Mouse (Mus musculus) liver, embryonic 12.5 days (tissue): ENCODE results near the gene Pml. TPM values are rescaled to one million over a fixed set of nuclear protein-coding genes. Genes with fewer than 3 reads are reported as not detected.

Experiments used
- ATAC-seq: fragments of 200-750 bp; cut with Nextera tagmentation; 2 replicates; pipeline ENCODE4 v1.8.0; 2017; ENCODE audit warnings: moderate number of reproducible peaks, mild to moderate bottlenecking, moderate library complexity
- H3K27ac ChIP-seq: fragments of 300-500 bp; sonication (generic); 2 replicates; pipeline ENCODE4 v1.5.1; 2016; ENCODE audit warnings: mild to moderate bottlenecking
- H3K27me3 ChIP-seq: fragments of 300-500 bp; sonication (generic); replicated peaks from 2 replicates; pipeline ENCODE4 v1.6.1; 2016; ENCODE audit warnings: mild to moderate bottlenecking, moderate library complexity
- H3K36me3 ChIP-seq: fragments of 300-500 bp; sonication (generic); 2 replicates; pipeline ENCODE4 v1.6.1; 2016; ENCODE audit warnings: mild to moderate bottlenecking, moderate library complexity
- H3K4me1 ChIP-seq: fragments of 300-500 bp; sonication (generic); 2 replicates; pipeline ENCODE4 v1.6.1; 2016
- H3K4me2 ChIP-seq: fragments of 300-500 bp; sonication (generic); 2 replicates; pipeline ENCODE4 v1.6.1; 2016; ENCODE audit warnings: mild to moderate bottlenecking, moderate library complexity
- H3K4me3 ChIP-seq: fragments of 300-500 bp; sonication (generic); 2 replicates; pipeline ENCODE4 v1.5.1; 2016; ENCODE audit warnings: mild to moderate bottlenecking, moderate library complexity
- H3K9ac ChIP-seq: fragments of 300-500 bp; sonication (generic); 2 replicates; pipeline ENCODE4 v1.6.1; 2016; ENCODE audit warnings: mild to moderate bottlenecking, moderate library complexity
- H3K9me3 ChIP-seq: fragments of 300-500 bp; sonication (generic); replicated peaks from 2 replicates; pipeline ENCODE4 v1.6.1; 2016; ENCODE audit warnings: mild to moderate bottlenecking, moderate library complexity
- WGBS: fragments of 180-500 bp; shearing (Covaris S2); methylation state at CpG from one replicate; pipeline ENCODE4 v1.1.7; 2016; ENCODE audit not compliant: insufficient replicate concordance; 5-methylcytosine and 5-hydroxymethylcytosine counted together
- polyA plus RNA-seq: library from polyadenylated mRNA; unstranded; fragments of >200 nt; fragmentation: Nextera tagmentation; extraction: Ambion mirVana; gene quantifications from 2 replicates; pipeline ENCODE4 v1.2.1, GENCODE M21; 2016

The Pml gene
- polyA plus RNA-seq, 1 experiment from 2014 or later, result 24.4 TPM

DNA sequence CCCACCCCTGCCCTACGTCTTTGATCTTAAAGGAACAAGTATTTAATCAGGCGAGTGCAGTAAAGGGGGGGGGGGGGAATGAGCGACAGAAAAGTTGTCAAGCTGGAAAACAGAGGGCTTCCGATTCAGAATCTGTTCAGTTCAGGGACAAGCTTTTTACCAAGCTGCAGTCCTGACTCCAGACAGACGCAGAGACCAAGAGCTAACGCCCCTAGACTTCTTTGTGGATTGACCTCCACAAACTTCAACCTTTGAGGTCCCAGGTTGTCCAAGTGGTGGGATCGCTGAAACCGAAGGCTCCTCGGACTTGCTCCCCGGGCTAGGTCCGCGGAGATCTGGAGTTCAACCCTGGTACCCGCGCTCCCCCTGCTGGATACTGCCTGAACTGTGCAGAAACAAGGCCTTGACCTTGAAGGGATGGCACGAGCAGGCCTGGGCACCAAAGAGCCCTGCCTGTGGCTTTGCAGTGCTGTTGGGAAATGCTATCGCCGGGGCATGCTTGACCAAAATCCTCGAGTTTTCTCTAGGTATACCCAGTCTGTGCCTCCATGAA, 45.1 kb downstream of the Pml start:
- 4% methylated on average over 18 of the region's 18 CpGs for WGBS
- ATAC-seq, result peak; percentile 71
- Histone ChIP-seq H3K9ac (peak overlapping the region; percentile 40; the same call in 1 of the 2 replicates), H3K9me3 (no peaks in the 10 kb centered on the region), H3K4me2 (peak overlapping the region; percentile 67), H3K4me3 (peak overlapping the region; percentile 49), H3K36me3 (no peaks in the 10 kb centered on the region), H3K4me1 (peaks cover 6% of the 10 kb centered on the region), H3K27me3 (peaks cover 80% of the 10 kb centered on the region), H3K27ac (no peak overlapping the region)

DNA sequence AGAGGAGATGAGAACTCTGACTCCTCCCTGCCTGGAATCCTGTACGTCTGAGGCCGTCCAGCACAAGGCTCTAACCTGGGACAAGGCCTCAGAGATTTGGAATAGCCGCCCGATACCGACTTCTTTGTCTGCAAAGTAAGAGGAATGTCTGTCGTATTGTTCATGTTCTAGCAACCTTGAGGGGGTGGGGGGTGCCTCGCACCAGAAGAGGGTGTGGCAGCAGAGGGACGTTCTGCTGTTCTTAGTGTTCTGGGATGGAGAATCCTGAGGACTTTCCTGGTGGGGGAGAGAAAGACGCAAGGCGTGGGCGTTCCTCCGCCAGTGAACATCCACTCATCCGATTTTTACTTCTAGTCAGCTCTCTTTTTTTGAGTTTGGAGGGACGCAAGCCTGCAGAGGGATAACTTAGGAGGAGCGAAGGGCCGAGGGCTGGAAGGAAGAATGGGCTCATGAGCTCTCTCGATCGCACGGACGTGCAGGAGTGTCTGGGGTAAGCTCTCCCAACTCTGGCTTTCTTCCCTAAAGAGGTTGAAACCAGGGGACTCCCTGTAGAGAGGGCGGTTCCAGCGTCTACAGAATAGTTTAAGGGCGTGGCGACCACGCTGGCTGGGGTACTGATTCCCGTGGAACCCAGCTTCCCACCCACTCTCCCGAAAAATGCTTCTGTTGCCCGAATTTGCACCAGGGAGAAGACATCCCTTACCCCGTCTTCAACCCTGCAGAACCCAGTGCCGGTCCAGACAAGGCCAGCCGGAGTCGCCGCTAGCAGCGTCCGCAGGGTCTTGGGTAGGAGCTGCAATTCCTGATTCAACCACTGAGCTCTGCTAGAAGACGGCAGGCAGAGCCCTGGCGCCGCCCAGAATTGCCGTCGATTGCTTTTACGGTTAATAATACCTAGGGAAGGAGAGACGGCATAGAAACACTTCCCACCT, 45.8 kb downstream of the Pml start, which contains the start of the genes Islr and Islr2:
TSS of gene Islr (minus strand) at position 791 of the 932 bp plus-strand sequence.
TSS of gene Islr2 (minus strand) at position 804 of the 932 bp plus-strand sequence.
- H3K36me3 ChIP-seq, result no peaks in the 10 kb centered on the region
- peaks cover 6% of the 10 kb centered on the region for H3K4me1 ChIP-seq
- peak; percentile 71 for ATAC-seq
- peaks cover 88% of the 10 kb centered on the region for H3K27me3 ChIP-seq
- H3K27ac ChIP-seq, result no peak within 1 kb of the TSS
- H3K9ac ChIP-seq, result peak within 1 kb of the TSS; percentile 40; the same call in 1 of the 2 replicates
- WGBS, result 4% methylated on average over 42 of the region's 42 CpGs
- peak within 1 kb of the TSS; percentile 67 for H3K4me2 ChIP-seq
- peak within 1 kb of the TSS; percentile 49 for H3K4me3 ChIP-seq
- no peaks in the 10 kb centered on the region for H3K9me3 ChIP-seq

DNA sequence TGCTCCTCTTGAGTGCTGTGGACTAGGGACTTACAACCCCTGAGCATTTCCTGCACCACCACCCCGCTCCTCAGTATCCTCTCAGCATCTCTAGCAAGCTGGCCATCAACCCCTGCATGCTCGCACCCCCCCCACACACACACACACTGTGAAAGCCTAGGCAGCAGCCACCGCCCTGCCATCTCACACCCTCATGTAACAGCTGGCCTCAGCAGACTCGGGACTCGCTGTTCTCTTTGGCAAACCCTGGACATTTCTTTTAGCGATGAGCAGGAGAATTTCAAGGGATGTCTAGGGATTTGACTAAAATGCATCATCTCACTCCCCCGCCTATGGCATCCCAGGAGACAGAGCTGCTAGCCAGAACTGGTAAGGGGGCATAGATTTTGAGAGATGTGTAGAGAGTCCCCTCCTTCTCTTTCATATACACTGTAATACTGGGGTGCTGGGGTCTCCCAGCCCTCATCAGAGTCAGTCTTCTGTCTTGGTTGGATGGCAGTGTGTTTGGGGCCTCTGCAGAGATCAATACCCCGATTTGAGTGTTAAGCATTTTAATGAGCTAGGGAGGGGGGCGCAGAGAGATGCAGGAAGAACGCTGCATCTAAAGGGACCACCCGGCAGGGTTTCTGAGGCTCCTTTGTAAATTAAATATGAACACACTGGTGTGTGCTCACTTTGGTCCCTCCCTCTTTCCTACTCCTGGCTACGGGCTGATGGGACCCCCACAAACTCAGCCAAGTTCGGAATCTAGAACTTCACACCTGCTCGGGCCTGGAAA, 46.7 kb downstream of the Pml start:
- H3K27ac ChIP-seq, result no peak overlapping the region
- no peak for ATAC-seq
- peaks cover 97% of the 10 kb centered on the region for H3K27me3 ChIP-seq
- peaks cover 12% of the 10 kb centered on the region for H3K4me1 ChIP-seq
- WGBS, result 9% methylated on average over 14 of the region's 14 CpGs
- no peak overlapping the region for H3K4me3 ChIP-seq
- H3K4me2 ChIP-seq, result no peak overlapping the region
- H3K9me3 ChIP-seq, result no peaks in the 10 kb centered on the region
- H3K36me3 ChIP-seq, result no peaks in the 10 kb centered on the region
- no peak overlapping the region for H3K9ac ChIP-seq

DNA sequence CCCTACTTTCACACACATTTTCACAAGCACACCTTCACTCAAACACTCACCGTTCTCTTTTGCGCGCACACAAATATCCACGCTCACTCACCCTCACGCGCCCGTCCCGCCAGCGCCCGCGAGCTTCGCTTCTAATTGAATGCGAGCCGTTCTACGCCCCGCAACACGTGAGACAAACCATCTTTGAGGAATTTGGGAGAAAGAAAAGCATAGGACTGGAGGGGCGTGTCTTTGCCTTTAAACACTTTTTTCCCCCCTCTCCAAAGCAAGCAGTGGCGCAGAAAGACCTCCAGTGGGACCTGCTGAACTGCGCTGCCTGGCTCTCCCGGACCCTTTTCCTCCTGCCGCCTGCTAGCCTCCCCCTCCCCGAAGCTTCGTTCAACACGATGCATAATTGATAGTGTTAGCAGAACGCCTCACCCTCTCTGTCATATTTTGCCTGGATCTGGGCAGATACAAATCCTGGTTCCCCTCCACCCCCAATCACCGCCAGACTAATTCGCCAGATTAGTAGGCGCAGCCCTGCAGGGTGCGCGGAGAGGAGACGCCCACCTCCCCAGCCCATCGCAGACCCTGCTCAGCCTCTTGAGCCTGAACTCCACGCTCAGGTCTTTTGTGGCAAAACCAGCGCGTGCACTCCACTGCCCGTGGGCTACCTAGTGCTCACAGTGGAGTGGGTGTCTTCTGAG, 47.6 kb downstream of the Pml start:
- Histone ChIP-seq H3K27ac (no peak overlapping the region), H3K36me3 (no peaks in the 10 kb centered on the region), H3K4me3 (no peak overlapping the region), H3K9ac (no peak overlapping the region), H3K9me3 (no peaks in the 10 kb centered on the region), H3K27me3 (peaks cover 99% of the 10 kb centered on the region), H3K4me2 (no peak overlapping the region), H3K4me1 (peaks cover 16% of the 10 kb centered on the region)
- ATAC-seq, result no peak
- 4% methylated on average over 37 of the region's 37 CpGs for WGBS

DNA sequence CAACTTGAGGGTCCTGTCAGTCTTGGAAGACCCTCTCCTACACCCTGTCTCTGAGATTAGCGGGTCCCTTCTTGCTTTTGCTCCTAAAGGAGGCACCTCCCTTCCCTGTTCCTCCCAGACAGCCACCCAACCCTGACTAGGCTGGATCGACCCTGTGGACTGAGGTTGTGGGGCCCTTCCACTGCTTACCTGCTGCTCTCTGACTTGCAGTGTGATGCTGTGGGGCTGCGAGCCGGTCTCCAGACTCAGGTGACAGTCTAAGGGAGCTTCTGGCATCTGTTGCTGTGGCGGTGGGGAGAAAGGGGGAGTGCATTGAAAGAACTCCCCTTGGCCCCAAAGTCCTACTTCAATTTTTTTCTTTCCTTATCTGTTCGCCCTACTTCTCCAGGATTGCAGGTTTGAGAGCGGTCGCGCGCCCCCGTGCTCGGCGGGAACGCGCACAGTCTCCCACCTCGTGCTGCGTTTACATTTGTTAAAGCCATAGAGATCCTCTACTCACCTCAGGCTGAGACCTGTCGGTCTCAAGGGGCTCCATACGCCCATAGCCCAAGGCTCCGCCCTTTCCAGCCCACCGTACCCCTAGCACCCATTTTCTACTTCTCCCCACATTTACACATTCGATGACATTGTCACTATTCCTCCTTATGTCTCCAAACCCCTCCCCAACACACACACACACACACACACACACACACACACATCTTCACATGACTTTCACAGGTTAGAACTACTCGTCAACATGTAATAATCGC, 48.3 kb downstream of the Pml start:
- WGBS, result 2% methylated on average over 24 of the region's 24 CpGs
- H3K27ac ChIP-seq, result no peak overlapping the region
- H3K4me3 ChIP-seq, result no peak overlapping the region
- no peak overlapping the region for H3K9ac ChIP-seq
- H3K9me3 ChIP-seq, result no peaks in the 10 kb centered on the region
- peaks cover 99% of the 10 kb centered on the region for H3K27me3 ChIP-seq
- no peak overlapping the region for H3K4me2 ChIP-seq
- H3K36me3 ChIP-seq, result no peaks in the 10 kb centered on the region
- peaks cover 16% of the 10 kb centered on the region for H3K4me1 ChIP-seq
- no peak for ATAC-seq

DNA sequence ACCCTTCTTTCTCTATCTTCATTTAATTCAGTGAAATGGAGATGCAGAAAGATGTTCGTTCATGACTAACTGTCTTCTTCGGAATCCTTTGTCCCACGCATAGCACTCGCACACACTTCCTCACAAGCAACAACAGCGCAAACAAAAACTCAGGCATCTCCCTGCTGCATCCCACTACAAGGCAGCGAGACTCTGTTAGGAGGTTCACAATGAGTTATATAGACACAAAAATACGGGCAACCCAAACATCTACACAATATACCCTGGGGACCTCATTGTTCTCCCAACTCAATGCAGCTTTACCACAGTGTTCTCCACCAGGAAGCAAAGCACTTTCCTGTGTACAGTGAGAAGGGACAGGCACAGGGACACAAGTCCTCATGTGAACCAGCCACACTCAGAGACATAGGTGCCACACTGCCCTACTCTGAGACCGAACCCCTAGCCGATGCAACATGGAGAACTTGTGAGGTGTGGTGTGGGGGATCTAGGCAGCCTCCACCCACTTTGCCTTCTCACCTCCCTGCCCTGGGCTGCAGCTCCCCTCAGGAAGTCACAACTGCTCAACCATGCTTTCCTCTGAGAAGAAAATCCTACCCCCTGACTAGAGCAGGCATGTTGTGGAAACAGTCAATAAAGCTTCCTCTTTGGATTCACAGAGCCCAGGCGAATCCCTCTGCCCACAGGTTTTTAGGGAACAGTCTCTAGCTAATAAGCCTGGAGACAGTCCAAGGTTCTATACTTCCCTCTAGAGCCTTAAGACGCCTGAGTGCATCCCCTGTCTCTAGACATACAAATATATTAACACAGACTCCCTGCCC, 49.1 kb downstream of the Pml start:
- no peak overlapping the region for H3K4me2 ChIP-seq
- H3K9me3 ChIP-seq, result no peaks in the 10 kb centered on the region
- no peak overlapping the region for H3K9ac ChIP-seq
- peaks cover 16% of the 10 kb centered on the region for H3K4me1 ChIP-seq
- H3K27me3 ChIP-seq, result peaks cover 99% of the 10 kb centered on the region
- no peaks in the 10 kb centered on the region for H3K36me3 ChIP-seq
- 11% methylated on average over 11 of the region's 11 CpGs for WGBS
- ATAC-seq, result no peak
- no peak overlapping the region for H3K27ac ChIP-seq
- no peak overlapping the region for H3K4me3 ChIP-seq

DNA sequence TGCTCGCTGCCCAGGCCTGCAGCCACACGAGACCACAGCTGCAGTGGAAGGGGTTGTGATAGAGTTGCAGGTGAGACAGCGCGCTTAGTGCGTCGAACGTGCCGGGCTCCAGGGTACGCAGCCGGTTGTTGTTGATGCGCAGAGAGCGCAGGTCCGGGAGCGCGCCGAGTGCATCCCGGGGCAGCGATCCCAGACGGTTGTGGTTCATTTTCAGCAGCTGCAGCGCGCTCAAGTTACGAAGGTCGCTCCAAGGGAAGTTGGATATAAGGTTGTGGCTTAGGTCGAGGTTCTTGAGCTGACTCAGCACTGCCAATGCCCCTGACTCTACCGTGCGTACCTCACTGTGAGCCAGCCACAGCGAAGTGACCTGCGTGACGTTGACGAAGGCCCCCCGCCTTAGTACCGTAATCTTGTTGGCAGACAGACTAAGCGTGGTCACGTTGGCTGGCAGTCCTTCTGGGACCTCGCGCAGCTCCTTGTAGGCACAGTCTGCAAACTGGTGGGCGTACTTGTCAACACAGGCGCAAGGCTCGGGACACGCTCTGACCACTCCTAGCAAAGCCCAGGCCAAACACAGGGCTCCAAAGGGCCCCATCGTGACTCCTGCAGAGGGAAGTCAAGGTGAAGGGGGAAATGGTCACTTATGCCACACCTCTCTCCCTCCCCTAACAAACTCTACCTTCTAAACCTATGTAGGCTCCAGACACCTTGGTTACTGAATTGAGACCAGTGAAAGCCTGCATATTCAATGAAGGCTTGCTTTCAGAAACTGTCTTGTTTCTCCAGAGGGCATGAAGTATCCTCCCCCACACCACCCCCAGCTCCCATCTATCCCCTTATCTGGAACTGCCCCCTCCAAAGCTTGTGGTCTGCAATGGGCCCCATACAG, 50.0 kb downstream of the Pml start:
- no peak for ATAC-seq
- WGBS, result 3% methylated on average over 41 of the region's 41 CpGs
- Histone ChIP-seq H3K4me2 (no peak overlapping the region), H3K27me3 (peaks cover 99% of the 10 kb centered on the region), H3K4me3 (no peak overlapping the region), H3K27ac (no peak overlapping the region), H3K9me3 (no peaks in the 10 kb centered on the region), H3K9ac (no peak overlapping the region), H3K4me1 (peaks cover 16% of the 10 kb centered on the region), H3K36me3 (no peaks in the 10 kb centered on the region)

DNA sequence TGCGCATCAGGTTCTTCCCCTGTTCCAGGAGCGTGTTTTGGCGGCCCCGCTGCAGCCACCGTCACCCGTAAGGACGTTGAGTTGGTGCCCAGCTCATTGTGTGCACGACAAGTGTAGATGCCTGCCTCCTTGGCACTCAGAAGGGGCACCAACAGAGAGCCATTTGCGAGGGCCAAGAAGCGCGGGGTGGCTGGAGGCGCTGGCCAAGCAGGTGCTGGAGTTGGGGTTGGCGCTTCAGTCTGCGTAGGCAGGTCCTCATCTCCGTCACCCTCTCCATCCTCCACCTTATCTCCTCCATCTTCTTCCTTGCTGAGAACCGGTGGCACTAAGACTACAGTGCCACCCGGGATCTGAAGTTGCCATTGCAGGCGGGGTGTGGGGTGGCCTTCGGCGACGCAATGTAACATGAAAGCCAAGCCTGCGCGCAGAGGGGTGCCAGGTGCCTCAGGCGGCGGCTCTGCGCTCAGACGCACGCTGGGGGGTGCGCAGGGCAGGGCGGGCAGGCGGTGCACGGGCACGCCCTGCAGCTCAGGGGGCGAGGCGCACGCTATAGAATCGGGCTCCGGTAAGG, 50.7 kb downstream of the Pml start:
- Histone ChIP-seq H3K36me3 (no peaks in the 10 kb centered on the region), H3K9me3 (no peaks in the 10 kb centered on the region), H3K4me3 (no peak overlapping the region), H3K4me2 (no peak overlapping the region), H3K27me3 (peaks cover 100% of the 10 kb centered on the region), H3K4me1 (peaks cover 12% of the 10 kb centered on the region), H3K27ac (no peak overlapping the region), H3K9ac (no peak overlapping the region)
- 5% methylated on average over 38 of the region's 38 CpGs for WGBS
- ATAC-seq, result no peak

DNA sequence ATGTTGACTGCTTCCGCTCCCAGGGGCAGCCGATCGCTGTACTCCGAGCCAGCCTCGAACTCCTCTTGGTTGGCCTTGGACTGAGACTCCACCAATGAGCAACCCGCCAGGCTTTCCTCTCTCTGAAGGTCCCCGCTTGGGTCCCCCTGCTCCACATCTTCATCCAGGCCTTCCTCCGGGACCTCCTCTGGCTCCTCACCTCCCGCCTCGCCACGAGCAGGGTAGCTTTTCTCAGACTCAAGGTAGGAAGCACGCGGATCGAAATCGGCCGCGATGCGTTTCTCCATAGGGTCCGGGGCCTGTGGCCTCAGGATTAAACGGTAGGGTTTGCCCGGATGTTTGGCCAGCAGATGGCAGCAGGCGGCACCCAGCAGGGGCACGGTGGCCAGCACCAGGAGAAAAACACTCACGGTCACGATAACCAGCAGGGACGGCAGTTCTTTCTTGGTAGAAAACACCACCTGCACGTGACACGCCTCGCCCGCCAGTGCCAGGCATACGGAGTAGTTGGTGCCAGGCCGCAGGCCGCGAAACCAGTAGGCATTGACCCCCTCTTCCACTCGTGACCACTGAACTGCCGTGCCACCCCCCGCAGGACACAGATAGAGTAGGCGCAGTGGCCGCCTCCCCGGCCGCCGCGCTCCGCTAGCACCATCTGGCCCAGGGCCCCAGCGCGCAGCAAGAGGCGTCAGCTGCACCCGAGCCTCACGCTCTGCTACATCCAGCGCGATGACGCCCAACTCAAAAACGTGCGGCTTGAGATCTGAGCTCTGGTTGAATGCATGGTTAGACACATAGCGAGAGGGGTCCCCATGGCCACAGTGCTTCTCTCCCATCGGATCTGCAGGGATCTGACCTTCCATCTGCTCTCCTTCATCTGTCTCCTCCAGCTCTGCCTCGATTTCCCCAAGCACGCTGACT, 51.5 kb downstream of the Pml start:
- Histone ChIP-seq H3K9me3 (no peaks in the 10 kb centered on the region), H3K4me1 (peaks cover 10% of the 10 kb centered on the region), H3K4me3 (no peak overlapping the region), H3K9ac (no peak overlapping the region), H3K27ac (no peak overlapping the region), H3K27me3 (peaks cover 100% of the 10 kb centered on the region), H3K36me3 (no peaks in the 10 kb centered on the region), H3K4me2 (peak overlapping the region; percentile 31)
- 2% methylated on average over 58 of the region's 58 CpGs for WGBS
- ATAC-seq, result no peak
